ENCODE assay signal across 24 mouse cellular contexts in the genomic region with DNA sequence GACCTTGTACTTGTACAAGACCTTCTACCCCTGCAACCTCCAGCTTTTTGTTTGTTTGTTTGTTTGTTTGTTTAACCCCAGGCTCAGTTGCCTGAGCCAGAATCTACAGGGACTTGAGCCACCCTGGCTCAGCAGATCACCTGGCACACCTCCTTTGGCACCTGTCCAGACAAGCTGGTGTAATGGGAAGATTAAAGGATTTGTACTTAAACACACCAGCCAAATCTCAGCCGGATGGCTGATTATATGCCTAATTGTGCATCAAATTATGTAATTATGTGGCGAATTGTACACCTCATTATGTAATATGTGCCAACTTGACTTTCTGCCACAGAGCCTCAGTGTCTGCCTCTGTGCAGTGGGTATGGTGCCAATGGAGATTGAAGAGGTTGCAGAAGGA.
DNase-seq lines count a peak whose midpoint lies in the region; ATAC-seq and TF ChIP-seq lines count a peak whose summit lies in the region.
"Had no signal": no experiment of that assay in that cellular context is flagged by ENCODE, and none has a peak within 500 bp of the region (broad histone marks: within the 10 kb centered on the region; RNA-seq: fewer than 3 reads in every experiment).

No protein-coding gene starts in this region.

- H3K36me3 ChIP-seq in hindbrain, postnatal 0 days (ENCODE audit: insufficient read depth, low read length) = no peaks in the 10 kb centered on the region
- no peaks in the 10 kb centered on the region for H3K36me3 ChIP-seq in hindbrain, embryonic 11.5 days (ENCODE audit: control insufficient read depth, insufficient read depth, low read length)
- H3K36me3 ChIP-seq in midbrain, postnatal 0 days (ENCODE audit: insufficient read depth, low read length) = no peaks in the 10 kb centered on the region
- no peaks in the 10 kb centered on the region for H3K36me3 ChIP-seq in midbrain, embryonic 11.5 days (ENCODE audit: control insufficient read depth, insufficient read depth, low read length)
- H3K36me3 ChIP-seq: heart, embryonic 12.5 days; hindbrain, embryonic 12.5 days; limb, embryonic 13.5 days; neural tube, embryonic 15.5 days had no signal

- H3K4me3 ChIP-seq in hindbrain, postnatal 0 days (ENCODE audit: low read length) = no peak overlapping the region
- H3K4me3 ChIP-seq in hindbrain, embryonic 11.5 days (ENCODE audit: low read depth, low read length) = no peak overlapping the region
- no peak overlapping the region for H3K4me3 ChIP-seq in midbrain, postnatal 0 days (ENCODE audit: low read depth, low read length)
- H3K4me3 ChIP-seq in midbrain, embryonic 11.5 days (ENCODE audit: low read depth, low read length) = no peak overlapping the region
- H3K4me3 ChIP-seq: gastrocnemius, adult 2 months; heart, embryonic 12.5 days; hindbrain, embryonic 12.5 days; layer of hippocampus, adult 2 months; limb, embryonic 13.5 days; neural tube, embryonic 15.5 days had no signal

- no peaks in the 10 kb centered on the region for H3K27me3 ChIP-seq in hindbrain, postnatal 0 days (ENCODE audit: insufficient read depth, low read length)
- no peaks in the 10 kb centered on the region for H3K27me3 ChIP-seq in hindbrain, embryonic 11.5 days (ENCODE audit: control insufficient read depth, insufficient read depth, low read length)
- no peaks in the 10 kb centered on the region for H3K27me3 ChIP-seq in midbrain, postnatal 0 days (ENCODE audit: insufficient read depth, low read length)
- H3K27me3 ChIP-seq in midbrain, embryonic 11.5 days (ENCODE audit: control insufficient read depth, insufficient read depth, low read length) = no peaks in the 10 kb centered on the region
- H3K27me3 ChIP-seq: heart, embryonic 12.5 days; hindbrain, embryonic 12.5 days; limb, embryonic 13.5 days; neural tube, embryonic 15.5 days had no signal

- no peak overlapping the region for H3K4me2 ChIP-seq in hindbrain, postnatal 0 days (ENCODE audit: low read depth, low read length)
- H3K4me2 ChIP-seq in hindbrain, embryonic 11.5 days (replicated peaks; ENCODE audit: low read depth, low read length) = no peak overlapping the region
- H3K4me2 ChIP-seq in midbrain, postnatal 0 days (ENCODE audit: low read depth, low read length, poor library complexity, severe bottlenecking) = no peak overlapping the region
- H3K4me2 ChIP-seq in midbrain, embryonic 11.5 days = no peak overlapping the region
- H3K4me2 ChIP-seq: heart, embryonic 12.5 days; hindbrain, embryonic 12.5 days; limb, embryonic 13.5 days; lung, embryonic 14.5 days; neural tube, embryonic 15.5 days had no signal

- TF ChIP-seq CTCF in hindbrain, postnatal 0 days (IDR thresholded peaks at IDR 0.05; ENCODE audit: low read depth) = no peak
- TF ChIP-seq CTCF in midbrain, postnatal 0 days (IDR thresholded peaks at IDR 0.05) = no peak

- ATAC-seq in cerebellum, adult (ENCODE audit: insufficient number of reproducible peaks, low FRiP score, low TSS enrichment) = no peak
- 0 out of 2 replicates have a peak, but pooled peaks have one; percentile 32 for ATAC-seq in hindbrain, postnatal 0 days
- no peak for ATAC-seq in hindbrain, embryonic 11.5 days (ENCODE audit: low FRiP score)
- no peak for ATAC-seq in midbrain, postnatal 0 days (ENCODE audit: low FRiP score)
- ATAC-seq in midbrain, embryonic 11.5 days (ENCODE audit: low FRiP score) = no peak
- ATAC-seq: inflammation-experienced regulatory T-cells, adult 6 months had no signal

- H3K27ac ChIP-seq in hindbrain, postnatal 0 days = no peak overlapping the region
- H3K27ac ChIP-seq in hindbrain, embryonic 11.5 days (ENCODE audit: low read depth, low read length) = no peak overlapping the region
- H3K27ac ChIP-seq in midbrain, postnatal 0 days (ENCODE audit: low read depth, low read length) = no peak overlapping the region
- no peak overlapping the region for H3K27ac ChIP-seq in midbrain, embryonic 11.5 days (ENCODE audit: low read depth, low read length)
- H3K27ac ChIP-seq: gastrocnemius, adult 2 months; hindbrain, embryonic 12.5 days; layer of hippocampus, adult 2 months; limb, embryonic 13.5 days; liver, embryonic 14.5 days; neural tube, embryonic 15.5 days had no signal

- DNase-seq in cerebellum, adult 18-20 months = peak; percentile 20 to 28
- DNase-seq in hindbrain, postnatal 0 days (ENCODE audit: low spot score) = peak; percentile 70
- DNase-seq in hindbrain, embryonic 11.5 days (ENCODE audit: low spot score) = no peak
- DNase-seq in midbrain, postnatal 0 days (ENCODE audit: low spot score) = peak; percentile 66
- DNase-seq in midbrain, embryonic 11.5 days (ENCODE audit: low spot score, missing footprints) = no peak
- peak; percentile 43 to 51 for DNase-seq in cerebellum, postnatal 36 days
- DNase-seq in urinary bladder, adult 2 months (ENCODE audit: low spot score) = no peak
- DNase-seq: adrenal gland, postnatal 10 days; gastrocnemius, adult 2 months; heart, postnatal 10 days; kidney, adult 18-20 months; lung, embryonic 14.5 days; lung, postnatal 36 days; right cerebral cortex, adult 18-20 months; right cerebral cortex, postnatal 4 days; thymus, postnatal 25 days had no signal

- H3K4me1 ChIP-seq in hindbrain, postnatal 0 days (ENCODE audit: insufficient read depth, low read length) = no peaks in the 10 kb centered on the region
- H3K4me1 ChIP-seq in hindbrain, embryonic 11.5 days (replicated peaks; ENCODE audit: control insufficient read depth, insufficient read depth, low read length) = no peaks in the 10 kb centered on the region
- no peaks in the 10 kb centered on the region for H3K4me1 ChIP-seq in midbrain, postnatal 0 days (ENCODE audit: insufficient read depth, low read length)
- H3K4me1 ChIP-seq in midbrain, embryonic 11.5 days (ENCODE audit: control insufficient read depth, insufficient read depth, low read length) = no peaks in the 10 kb centered on the region
- H3K4me1 ChIP-seq: heart, embryonic 12.5 days; hindbrain, embryonic 12.5 days; limb, embryonic 13.5 days had no signal

- H3K9me3 ChIP-seq in hindbrain, postnatal 0 days (ENCODE audit: low read length) = no peaks in the 10 kb centered on the region
- H3K9me3 ChIP-seq in hindbrain, embryonic 11.5 days (ENCODE audit: control insufficient read depth, low read length) = no peaks in the 10 kb centered on the region
- peaks cover 9% of the 10 kb centered on the region; the same call in 1 of the 2 replicates for H3K9me3 ChIP-seq in midbrain, postnatal 0 days (ENCODE audit: low read length)
- H3K9me3 ChIP-seq in midbrain, embryonic 11.5 days (ENCODE audit: control insufficient read depth, low read length) = no peaks in the 10 kb centered on the region; the same call in 1 of the 2 replicates
- H3K9me3 ChIP-seq: neural tube, embryonic 15.5 days had no signal

- H3K9ac ChIP-seq in hindbrain, postnatal 0 days (replicated peaks; ENCODE audit: low read length) = no peak overlapping the region
- H3K9ac ChIP-seq in hindbrain, embryonic 11.5 days (ENCODE audit: low read depth, low read length) = no peak overlapping the region
- H3K9ac ChIP-seq in midbrain, postnatal 0 days (replicated peaks; ENCODE audit: low read length, poor library complexity, severe bottlenecking) = no peak overlapping the region
- no peak overlapping the region for H3K9ac ChIP-seq in midbrain, embryonic 11.5 days (ENCODE audit: low read length)
- H3K9ac ChIP-seq: heart, embryonic 12.5 days; hindbrain, embryonic 12.5 days; limb, embryonic 13.5 days; liver, embryonic 14.5 days; lung, embryonic 14.5 days; neural tube, embryonic 15.5 days had no signal

- WGBS in hindbrain, postnatal 0 days = 47% methylated on average over 2 of the region's 2 CpGs
- 88% methylated on average over 2 of the region's 2 CpGs for WGBS in hindbrain, embryonic 11.5 days
- WGBS in midbrain, postnatal 0 days = 65% methylated on average over 2 of the region's 2 CpGs
- 84% methylated on average over 2 of the region's 2 CpGs for WGBS in midbrain, embryonic 11.5 days

Comparison
In these comparisons a context has a peak if more than half of its experiments do, and no peak if none do; other contexts are left out.
1. DNase-seq: peak in cerebellum, adult 18-20 months (2 of 2), hindbrain, postnatal 0 days (single experiment), midbrain, postnatal 0 days (single experiment) and cerebellum, postnatal 36 days (2 of 2); none in hindbrain, embryonic 11.5 days (single experiment), midbrain, embryonic 11.5 days (single experiment) and urinary bladder, adult 2 months (single experiment).